Mouse (Mus musculus) CD8-positive naive resting alpha-beta T cell, adult 2 months (primary cell): Measurements from ENCODE around the gene Dcdc2a.
A peak's percentile ranks its signal among the peaks of the same experiment; 100 is the strongest.

Experiments used
- DNase-seq, 2 experiments: peaks; one replicate each; pipeline ENCODE4 v3.0.0; 2022; ENCODE audit warnings: low read depth in 2 of 2, low spot score in 2 of 2

Gene Dcdc2a

DNA sequence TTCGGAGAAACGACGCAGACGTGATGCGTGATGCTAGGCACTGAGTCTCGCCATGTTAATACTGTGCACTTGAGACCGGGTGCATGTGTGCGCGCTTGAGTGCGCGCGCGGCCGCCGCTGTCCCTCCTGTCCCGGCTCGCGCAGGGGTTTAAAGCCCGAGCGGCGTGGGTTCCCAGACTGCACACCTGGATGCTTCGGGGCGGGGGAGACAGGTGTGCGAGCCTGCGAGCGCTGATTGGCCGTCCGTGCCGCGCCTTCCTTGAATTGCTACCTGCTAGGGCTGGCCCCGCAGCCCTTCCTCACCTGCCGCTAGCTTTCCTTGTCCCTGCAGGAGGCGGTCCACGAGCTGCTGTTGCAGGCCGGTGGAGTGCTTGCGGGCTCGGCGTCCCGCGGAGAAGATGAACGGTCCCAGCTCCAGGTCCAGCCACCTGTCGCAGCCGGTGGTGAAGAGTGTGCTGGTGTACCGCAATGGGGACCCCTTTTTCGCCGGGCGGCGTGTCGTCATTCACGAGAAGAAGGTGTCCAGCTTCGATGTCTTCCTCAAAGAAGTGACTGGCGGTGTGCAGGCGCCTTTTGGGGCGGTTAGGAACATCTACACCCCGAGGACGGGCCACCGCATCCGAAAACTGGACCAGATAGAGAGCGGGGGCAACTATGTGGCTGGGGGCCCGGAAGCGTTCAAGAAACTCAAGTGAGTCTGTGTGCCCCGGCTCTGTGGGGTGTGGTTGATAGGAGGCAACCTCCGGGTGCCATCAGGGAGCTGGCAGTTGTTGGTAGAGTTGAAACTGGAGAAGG lies at the start of gene Dcdc2a:
TSS of gene Dcdc2a (plus strand) at position 132 of the 795 bp plus-strand sequence.
- no peak for DNase-seq

DNA sequence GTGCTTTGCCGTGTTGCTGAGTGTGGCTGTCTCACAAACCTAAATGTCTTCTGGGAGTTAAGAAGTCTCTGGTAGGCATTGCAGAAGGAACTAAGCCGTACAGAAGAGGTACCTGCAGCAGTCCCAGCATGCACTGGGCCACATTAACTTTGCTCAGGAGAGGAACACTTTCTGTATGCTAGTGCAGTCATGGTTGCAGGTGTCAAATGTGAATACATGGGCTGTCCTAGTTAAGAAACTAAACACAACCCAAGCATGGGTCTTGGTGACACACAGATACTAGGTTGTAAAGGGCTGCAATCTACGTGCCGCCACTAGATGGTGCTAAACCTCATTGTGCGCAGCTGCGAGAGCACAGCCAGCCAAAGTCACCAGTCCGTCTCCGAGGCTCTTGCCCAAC lies 48.7 kb upstream of the Dcdc2a start:
- DNase-seq, result peak; percentile 34 to 55

GRCm38 (mm10) chr13:25018316-25018715 lies 37.5 kb upstream of the Dcdc2a start:
- no peak for DNase-seq

- DNase-seq, result peak; percentile 73 to 79
These were observed 35.8 kb upstream of the Dcdc2a start, which contains the start of gene Mrs2 for GRCm38 (mm10) chr13:25019793-25020539. TSS of gene Mrs2 (minus strand) at chr13:25020379.

DNA sequence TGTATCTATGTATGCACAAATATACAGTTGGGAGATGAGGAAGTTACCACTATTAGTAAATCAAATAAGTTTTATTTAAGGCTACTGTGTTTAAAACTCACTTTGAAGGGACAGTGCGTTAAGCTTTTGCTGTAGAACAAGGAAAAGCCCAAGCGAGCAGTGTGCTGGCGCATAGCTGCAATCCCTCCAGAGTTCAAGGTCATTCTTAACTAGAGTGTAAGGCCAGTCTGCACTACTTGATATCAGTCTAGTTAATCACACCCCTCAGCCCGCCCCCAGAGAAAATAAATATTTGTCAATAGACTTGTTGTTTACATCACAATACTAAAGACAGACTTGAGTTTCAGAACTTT lies 35.3 kb upstream of the Dcdc2a start:
- no peak for DNase-seq

GRCm38 (mm10) chr13:25022386-25022785 lies 33.4 kb upstream of the Dcdc2a start:
- no peak for DNase-seq

GRCm38 (mm10) chr13:25023129-25023528 lies 32.7 kb upstream of the Dcdc2a start:
- no peak for DNase-seq

DNA sequence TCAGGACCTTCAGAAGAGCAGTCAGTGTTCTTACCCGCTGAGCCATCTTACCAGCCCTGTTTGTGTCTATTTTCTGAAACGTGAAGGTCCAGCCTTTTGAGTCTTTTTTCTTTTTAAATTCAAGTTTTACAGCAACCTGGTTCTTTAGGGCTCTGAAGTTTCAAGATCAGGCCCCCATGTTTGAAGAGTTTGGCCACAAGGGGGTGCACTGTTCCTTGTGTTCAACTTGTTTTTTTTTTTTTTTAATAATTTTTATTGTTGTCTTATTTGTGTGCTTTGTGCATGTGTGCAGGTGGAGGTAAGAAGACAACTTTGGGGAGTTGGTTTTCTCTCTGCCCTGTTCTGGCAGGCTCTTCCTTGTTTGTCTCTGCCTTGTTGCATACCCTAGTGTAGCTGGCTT lies 31.1 kb upstream of the Dcdc2a start:
- DNase-seq, result peak in 1 of 2 experiments; percentile 31

GRCm38 (mm10) chr13:25026409-25027113 lies 29.2 kb upstream of the Dcdc2a start:
- no peak for DNase-seq

GRCm38 (mm10) chr13:25027114-25027425 lies 28.7 kb upstream of the Dcdc2a start:
- no peak for DNase-seq

DNA sequence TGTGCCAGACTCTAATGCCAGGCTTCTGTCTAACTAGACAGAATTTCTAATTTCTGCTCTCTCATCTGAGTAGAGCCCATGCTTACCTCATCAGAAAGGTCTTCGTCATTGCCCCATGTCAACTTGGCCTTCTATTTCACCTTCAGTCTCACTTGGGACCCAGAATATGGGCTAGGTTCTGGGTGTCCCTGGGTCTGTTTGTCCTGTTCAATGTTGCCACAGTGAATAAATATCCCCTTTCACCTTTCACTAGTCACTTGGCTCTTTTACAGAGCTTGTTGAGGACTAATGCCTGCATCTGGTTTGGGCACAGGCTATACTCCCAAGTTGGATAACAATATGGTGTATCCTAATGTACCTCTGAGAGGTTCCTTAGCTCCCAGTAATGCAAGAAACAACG lies 16.3 kb upstream of the Dcdc2a start:
- no peak for DNase-seq

GRCm38 (mm10) chr13:25052671-25053070 lies 3.1 kb upstream of the Dcdc2a start:
- DNase-seq, result no peak

GRCm38 (mm10) chr13:25055111-25055554 lies 671 bp upstream of the Dcdc2a start:
- DNase-seq, result peak; percentile 23 to 28

GRCm38 (mm10) chr13:25066659-25067058 lies 10.9 kb downstream of the Dcdc2a start:
- no peak for DNase-seq

DNA sequence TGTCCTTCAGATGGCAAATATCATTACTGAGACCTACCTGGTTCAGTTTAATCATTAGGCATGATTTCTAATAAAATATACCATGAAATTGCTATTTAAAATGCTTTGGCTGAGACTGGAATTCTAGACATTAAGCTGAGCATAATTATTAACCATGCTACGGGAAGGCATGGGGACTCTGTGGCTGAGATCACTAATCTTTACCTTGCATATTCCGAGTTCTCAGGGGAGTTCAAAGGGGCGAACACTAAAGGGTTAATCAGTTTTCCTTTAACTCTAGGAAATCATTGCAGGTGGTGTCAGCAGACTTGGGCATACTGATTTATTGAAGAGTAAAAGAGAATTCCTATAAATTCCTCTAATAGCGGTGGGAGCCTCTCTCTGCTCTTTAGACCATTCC lies 11.4 kb downstream of the Dcdc2a start:
- no peak for DNase-seq

DNA sequence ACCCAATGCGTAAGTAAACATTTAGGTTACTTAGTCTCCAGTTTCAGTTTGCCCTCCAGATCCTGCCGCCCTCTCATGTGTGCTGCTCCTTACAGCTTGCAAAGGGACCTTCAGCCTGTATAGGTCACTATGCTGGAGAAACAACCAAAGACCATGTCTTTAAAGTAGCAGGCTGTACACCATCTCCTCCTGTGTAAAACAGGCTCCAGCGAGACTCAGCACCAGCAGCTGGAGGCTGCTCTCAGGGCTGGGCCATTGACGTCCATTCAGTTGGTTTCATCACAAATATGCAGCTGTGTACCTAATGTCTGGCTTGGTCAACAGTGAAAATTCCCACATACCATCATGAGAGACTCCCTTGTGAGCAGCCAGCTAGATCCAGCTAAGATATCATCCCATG lies 14.0 kb downstream of the Dcdc2a start:
- DNase-seq, result no peak

- DNase-seq, result no peak
These were observed 15.0 kb downstream of the Dcdc2a start for GRCm38 (mm10) chr13:25070791-25071190.

GRCm38 (mm10) chr13:25077262-25077661 lies 21.5 kb downstream of the Dcdc2a start:
- no peak for DNase-seq

DNA sequence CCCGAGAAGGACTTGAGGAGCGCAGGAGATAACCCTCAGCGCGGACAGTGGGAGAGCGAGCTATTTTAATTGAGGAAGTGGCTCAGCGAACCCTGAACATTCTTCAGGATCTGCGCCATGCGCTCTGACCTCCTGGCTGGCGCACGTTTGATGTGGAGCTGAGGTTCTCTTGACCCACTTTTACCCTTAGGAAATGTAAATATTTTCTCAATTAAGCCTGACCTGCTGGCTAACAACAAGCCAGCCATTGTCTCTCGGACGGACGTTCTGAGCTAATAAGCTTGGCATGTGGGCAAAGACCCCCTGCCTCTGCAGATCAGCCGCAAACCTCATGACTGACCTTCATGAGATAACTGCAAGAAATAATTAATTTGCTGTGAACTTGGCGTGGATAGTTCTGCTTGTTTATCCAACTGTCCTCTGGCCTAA lies 27.4 kb downstream of the Dcdc2a start:
- no peak for DNase-seq

- DNase-seq, result no peak
These were observed 29.3 kb downstream of the Dcdc2a start for GRCm38 (mm10) chr13:25085147-25085546.

DNA sequence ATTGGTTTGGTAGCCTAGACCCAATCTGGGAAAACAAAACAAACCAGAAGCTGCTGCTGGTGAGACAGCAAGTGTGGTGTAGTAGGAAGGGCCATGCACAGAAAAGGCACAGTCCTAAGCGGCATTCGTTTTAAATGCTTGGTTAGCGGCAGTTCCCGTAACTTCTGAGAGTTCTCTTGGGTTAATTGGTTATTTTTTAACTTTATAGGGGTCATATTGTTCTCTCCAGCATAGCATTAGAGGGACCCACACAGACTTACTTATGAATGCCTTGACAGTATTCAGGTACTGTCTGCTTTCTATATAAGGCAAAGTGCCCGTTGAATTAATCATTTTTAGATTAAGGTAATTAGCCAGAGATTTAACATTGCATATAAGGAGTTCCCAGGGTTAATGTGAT lies 35.5 kb downstream of the Dcdc2a start:
- DNase-seq, result no peak

DNA sequence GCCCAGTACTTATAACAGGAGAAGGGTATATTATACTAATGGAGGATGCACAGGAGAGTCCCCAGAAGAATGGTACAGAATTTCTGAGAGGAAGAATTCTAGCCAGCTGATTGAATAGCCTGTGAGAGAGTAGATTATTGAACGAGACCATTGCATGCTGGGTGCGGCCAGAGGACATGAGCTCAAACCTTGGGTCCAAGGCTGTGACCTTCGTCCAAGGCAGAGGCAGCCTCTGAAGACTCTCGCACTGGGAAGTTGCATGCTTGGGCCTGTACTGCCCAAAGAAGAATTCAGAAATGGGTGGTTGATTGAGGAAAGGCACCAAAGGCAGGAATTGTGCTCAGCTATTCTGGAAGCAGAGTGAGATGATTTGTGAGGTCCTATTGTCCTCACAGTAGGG lies 38.0 kb downstream of the Dcdc2a start:
- DNase-seq, result no peak
